Mouse (Mus musculus): Measurements from ENCODE around the gene Ank2. TPM values are rescaled to one million over a fixed set of nuclear protein-coding genes. Genes with fewer than 3 reads are reported as not detected.

The Ank2 gene
- polyA plus RNA-seq, 1 experiment from 2014 or later: 24.9 TPM

GRCm38 (mm10) chr3:127363512-127363911 lies 135.6 kb downstream of the Ank2 start:
- H3K27ac ChIP-seq: no peak overlapping the region
- H3K4me1 ChIP-seq (replicated peaks): no peaks in the 10 kb centered on the region
- H3K4me2 ChIP-seq (replicated peaks): no peak overlapping the region
- H3K9me3 ChIP-seq: no peaks in the 10 kb centered on the region
- no peaks in the 10 kb centered on the region for H3K27me3 ChIP-seq (replicated peaks)
- WGBS: 92% methylated on average over 15 of the region's 15 CpGs
- no peaks in the 10 kb centered on the region for H3K36me3 ChIP-seq
- ATAC-seq: no peak
- no peak overlapping the region for H3K4me3 ChIP-seq (replicated peaks)
- H3K9ac ChIP-seq: no peak overlapping the region

GRCm38 (mm10) chr3:127362611-127363393 lies 136.3 kb downstream of the Ank2 start:
- Histone ChIP-seq H3K27me3 (replicated peaks) (no peaks in the 10 kb centered on the region), H3K9ac (no peak overlapping the region), H3K9me3 (no peaks in the 10 kb centered on the region), H3K36me3 (no peaks in the 10 kb centered on the region), H3K4me1 (replicated peaks) (no peaks in the 10 kb centered on the region), H3K4me2 (replicated peaks) (no peak overlapping the region), H3K27ac (no peak overlapping the region), H3K4me3 (replicated peaks) (no peak overlapping the region)
- no peak for ATAC-seq
- WGBS: 80% methylated on average over 9 of the region's 9 CpGs

GRCm38 (mm10) chr3:127361846-127362245 lies 137.3 kb downstream of the Ank2 start:
- Histone ChIP-seq H3K27me3 (replicated peaks) (no peaks in the 10 kb centered on the region), H3K27ac (no peak overlapping the region), H3K4me3 (replicated peaks) (no peak overlapping the region), H3K36me3 (no peaks in the 10 kb centered on the region), H3K9ac (no peak overlapping the region), H3K4me1 (replicated peaks) (no peaks in the 10 kb centered on the region), H3K4me2 (replicated peaks) (no peak overlapping the region), H3K9me3 (no peaks in the 10 kb centered on the region)
- ATAC-seq: no peak
- 81% methylated on average over 8 of the region's 8 CpGs for WGBS

- H3K9me3 ChIP-seq: no peaks in the 10 kb centered on the region
- H3K9ac ChIP-seq: no peak overlapping the region
- no peaks in the 10 kb centered on the region for H3K4me1 ChIP-seq (replicated peaks)
- H3K4me2 ChIP-seq (replicated peaks): no peak overlapping the region
- no peaks in the 10 kb centered on the region for H3K36me3 ChIP-seq
- H3K27me3 ChIP-seq (replicated peaks): no peaks in the 10 kb centered on the region
- ATAC-seq: no peak
- 68% methylated on average over 5 of the region's 5 CpGs for WGBS
- no peak overlapping the region for H3K27ac ChIP-seq
- H3K4me3 ChIP-seq (replicated peaks): no peak overlapping the region
Observed at GRCm38 (mm10) chr3:127361384-127361783, 137.8 kb downstream of the Ank2 start.

- no peaks in the 10 kb centered on the region for H3K9me3 ChIP-seq
- no peak overlapping the region for H3K4me3 ChIP-seq (replicated peaks)
- WGBS: 38% methylated on average over 5 of the region's 5 CpGs
- H3K4me1 ChIP-seq (replicated peaks): no peaks in the 10 kb centered on the region
- no peak overlapping the region for H3K9ac ChIP-seq
- H3K27me3 ChIP-seq (replicated peaks): no peaks in the 10 kb centered on the region
- no peak overlapping the region for H3K27ac ChIP-seq
- H3K36me3 ChIP-seq: no peaks in the 10 kb centered on the region
- 0 out of 2 replicates have a peak, but pooled peaks have one; percentile 15 for ATAC-seq
- H3K4me2 ChIP-seq (replicated peaks): no peak overlapping the region
Observed at GRCm38 (mm10) chr3:127355252-127355651, 143.9 kb downstream of the Ank2 start.

GRCm38 (mm10) chr3:127350602-127351362 lies 148.4 kb downstream of the Ank2 start:
- H3K4me1 ChIP-seq (replicated peaks): no peaks in the 10 kb centered on the region
- no peak overlapping the region for H3K9ac ChIP-seq
- no peaks in the 10 kb centered on the region for H3K36me3 ChIP-seq
- H3K27me3 ChIP-seq (replicated peaks): no peaks in the 10 kb centered on the region
- H3K4me2 ChIP-seq (replicated peaks): no peak overlapping the region
- no peak overlapping the region for H3K4me3 ChIP-seq (replicated peaks)
- H3K9me3 ChIP-seq: no peaks in the 10 kb centered on the region
- WGBS: 87% methylated on average over 9 of the region's 9 CpGs
- H3K27ac ChIP-seq: no peak overlapping the region
- no peak for ATAC-seq

GRCm38 (mm10) chr3:127348926-127349325 lies 150.2 kb downstream of the Ank2 start:
- Histone ChIP-seq H3K4me1 (replicated peaks) (no peaks in the 10 kb centered on the region), H3K4me2 (replicated peaks) (no peak overlapping the region), H3K36me3 (no peaks in the 10 kb centered on the region), H3K9ac (no peak overlapping the region), H3K27ac (no peak overlapping the region), H3K9me3 (no peaks in the 10 kb centered on the region), H3K27me3 (replicated peaks) (no peaks in the 10 kb centered on the region), H3K4me3 (replicated peaks) (no peak overlapping the region)
- 67% methylated on average over 7 of the region's 7 CpGs for WGBS
- no peak for ATAC-seq

GRCm38 (mm10) chr3:127345860-127346459 lies 153.2 kb downstream of the Ank2 start:
- no peaks in the 10 kb centered on the region for H3K27me3 ChIP-seq (replicated peaks)
- no peak overlapping the region for H3K27ac ChIP-seq
- no peak overlapping the region for H3K4me2 ChIP-seq (replicated peaks)
- ATAC-seq: no peak
- whole genome bisulfite sequencing: 81% methylated on average over 8 of the region's 8 CpGs
- no peaks in the 10 kb centered on the region for H3K36me3 ChIP-seq
- H3K9ac ChIP-seq: no peak overlapping the region
- no peak overlapping the region for H3K4me3 ChIP-seq (replicated peaks)
- H3K9me3 ChIP-seq: no peaks in the 10 kb centered on the region
- no peaks in the 10 kb centered on the region for H3K4me1 ChIP-seq (replicated peaks)

- Histone ChIP-seq H3K27me3 (replicated peaks) (no peaks in the 10 kb centered on the region), H3K4me1 (replicated peaks) (no peaks in the 10 kb centered on the region), H3K9me3 (no peaks in the 10 kb centered on the region), H3K9ac (no peak overlapping the region), H3K27ac (no peak overlapping the region), H3K4me2 (replicated peaks) (no peak overlapping the region), H3K4me3 (replicated peaks) (no peak overlapping the region), H3K36me3 (no peaks in the 10 kb centered on the region)
- ATAC-seq: no peak
- 85% methylated on average over 2 of the region's 2 CpGs for WGBS
Observed at GRCm38 (mm10) chr3:127341300-127341699, 157.8 kb downstream of the Ank2 start.

- H3K27me3 ChIP-seq (replicated peaks): no peaks in the 10 kb centered on the region
- no peaks in the 10 kb centered on the region for H3K4me1 ChIP-seq (replicated peaks)
- no peaks in the 10 kb centered on the region for H3K9me3 ChIP-seq
- H3K36me3 ChIP-seq: no peaks in the 10 kb centered on the region
- no peak for ATAC-seq
- H3K4me2 ChIP-seq (replicated peaks): no peak overlapping the region
- WGBS: 85% methylated on average over 6 of the region's 6 CpGs
- no peak overlapping the region for H3K4me3 ChIP-seq (replicated peaks)
- H3K9ac ChIP-seq: no peak overlapping the region
- H3K27ac ChIP-seq: no peak overlapping the region
Observed at GRCm38 (mm10) chr3:127334876-127335275, 164.3 kb downstream of the Ank2 start.

GRCm38 (mm10) chr3:127331562-127331961 lies 167.6 kb downstream of the Ank2 start:
- Histone ChIP-seq H3K27me3 (replicated peaks) (no peaks in the 10 kb centered on the region), H3K4me3 (replicated peaks) (no peak overlapping the region), H3K27ac (no peak overlapping the region), H3K9me3 (no peaks in the 10 kb centered on the region), H3K4me2 (replicated peaks) (no peak overlapping the region), H3K4me1 (replicated peaks) (no peaks in the 10 kb centered on the region), H3K9ac (no peak overlapping the region), H3K36me3 (no peaks in the 10 kb centered on the region)
- ATAC-seq: no peak
- WGBS: 89% methylated on average over 6 of the region's 6 CpGs

GRCm38 (mm10) chr3:127326355-127326754 lies 172.8 kb downstream of the Ank2 start:
- H3K4me1 ChIP-seq (replicated peaks): no peaks in the 10 kb centered on the region
- H3K9me3 ChIP-seq: no peaks in the 10 kb centered on the region
- H3K4me2 ChIP-seq (replicated peaks): no peak overlapping the region
- no peak overlapping the region for H3K27ac ChIP-seq
- no peaks in the 10 kb centered on the region for H3K36me3 ChIP-seq
- no peak overlapping the region for H3K9ac ChIP-seq
- no peak for ATAC-seq
- no peaks in the 10 kb centered on the region for H3K27me3 ChIP-seq (replicated peaks)
- H3K4me3 ChIP-seq (replicated peaks): no peak overlapping the region
- 86% methylated on average over 8 of the region's 8 CpGs for WGBS

All from intestine, embryonic 15.5 days (tissue).